Mouse (Mus musculus) MEL (cell line): ENCODE results near the gene Pigb.
A peak's percentile ranks its signal among the peaks of the same experiment; 100 is the strongest.

Source experiments
- CTCF ChIP-seq, 3 experiments: IDR thresholded peaks in 2 of 3; conservative IDR thresholded peaks in 1 of 3; 2 replicates each; pipeline ENCODE4 v1.5.1; 2011 to 2012; ENCODE audit warnings: low read length in 3 of 3, low read depth in 2 of 3, mild to moderate bottlenecking in 2 of 3, improper control_type of control experiment in 1 of 3, inconsistent platforms in 1 of 3, mixed read lengths in 1 of 3, moderate library complexity in 1 of 3; ENCODE audit not compliant: control insufficient read depth in 1 of 3, insufficient read depth in 1 of 3, poor library complexity in 1 of 3, severe bottlenecking in 1 of 3
- E2F4 ChIP-seq: IDR thresholded peaks from 2 replicates; pipeline ENCODE4 v1.6.1; 2011; ENCODE audit warnings: low read depth, low read length, improper control_type of control experiment, borderline replicate concordance
- ETS1 ChIP-seq: IDR thresholded peaks from 2 replicates; pipeline ENCODE4 v1.6.1; 2012; ENCODE audit warnings: low read depth, mild to moderate bottlenecking, inconsistent platforms, low read length, improper control_type of control experiment, moderate library complexity
- POLR2A ChIP-seq, 2 experiments: IDR thresholded peaks; 2 replicates each; pipeline ENCODE4 v1.6.1; 2011 to 2012; ENCODE audit warnings: low read length in 2 of 2, mild to moderate bottlenecking in 2 of 2, control low read depth in 1 of 2, improper control_type of control experiment in 1 of 2, low read depth in 1 of 2, moderate library complexity in 1 of 2; ENCODE audit not compliant: control insufficient read depth in 1 of 2, insufficient read depth in 1 of 2, poor library complexity in 1 of 2
- ZKSCAN1 ChIP-seq: IDR thresholded peaks from 2 replicates; pipeline ENCODE4 v1.6.1; 2012; ENCODE audit warnings: low read depth, mild to moderate bottlenecking, inconsistent platforms, low read length, improper control_type of control experiment, moderate library complexity

DNA sequence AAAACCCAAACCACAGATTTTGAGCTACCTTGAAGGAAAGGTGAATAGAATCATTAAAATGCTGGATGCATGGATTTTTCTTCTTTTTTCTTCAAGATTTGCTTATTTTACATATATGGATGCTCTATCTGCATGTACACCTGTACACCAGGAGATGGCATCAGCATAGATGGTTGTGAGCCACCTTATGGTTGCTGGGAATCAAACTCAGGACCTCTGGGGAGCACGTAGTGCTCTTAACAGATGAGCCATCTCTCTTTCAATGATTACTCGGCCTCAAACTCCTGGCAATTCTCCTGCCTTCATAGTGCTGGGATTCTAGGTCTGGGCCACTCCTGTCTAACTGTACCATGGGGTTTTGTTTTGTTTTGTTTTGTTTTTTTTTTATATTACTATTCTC is 57.1 kb downstream of the Pigb start:
- TF ChIP-seq ZKSCAN1 (no peak), E2F4 (no peak), CTCF (IDR thresholded peaks at IDR 0.05 in 2 of 3, conservative IDR thresholded peaks at IDR 0.05 in 1 of 3; ENCODE audit: control insufficient read depth in 1 of 3, insufficient read depth in 1 of 3, low read depth in 2 of 3, low read length in 3 of 3, poor library complexity in 1 of 3, severe bottlenecking in 1 of 3) (peak in 1 of 3 experiments; percentile 28; a peak in 2 of 6 replicates), ETS1 (no peak), POLR2A (IDR thresholded peaks at IDR 0.05; ENCODE audit: control insufficient read depth in 1 of 2, insufficient read depth in 1 of 2, low read depth in 1 of 2, low read length in 2 of 2, poor library complexity in 1 of 2) (no peak)
